Mouse (Mus musculus) hindbrain, embryonic 11.5 days (tissue): ENCODE data around the gene Btbd1. TPM values are rescaled to one million over a fixed set of nuclear protein-coding genes. Genes with fewer than 3 reads are reported as not detected.
A peak's percentile ranks its signal among the peaks of the same experiment; 100 is the strongest.

Experiments used
- ATAC-seq: fragments of 200-750 bp; cut with Nextera tagmentation; 2 replicates; pipeline ENCODE4 v1.8.0; 2017; ENCODE audit warnings: mild to moderate bottlenecking, moderate TSS enrichment, moderate library complexity; ENCODE audit not compliant: low FRiP score
- DNase-seq: peaks from one replicate; pipeline ENCODE4 v3.0.0-alpha.2; 2015; ENCODE audit warnings: low spot score
- H3K27ac ChIP-seq: fragments of 300-500 bp; sonication (generic); 2 replicates; pipeline ENCODE4 v1.5.1; 2014; ENCODE audit warnings: mild to moderate bottlenecking, low read depth, low read length
- H3K27me3 ChIP-seq: fragments of 300-500 bp; sonication (generic); 2 replicates; pipeline ENCODE4 v1.6.1; 2014; ENCODE audit warnings: mild to moderate bottlenecking, low read length, moderate library complexity, mixed read lengths; ENCODE audit not compliant: control insufficient read depth, insufficient read depth
- H3K36me3 ChIP-seq: fragments of 300-500 bp; sonication (generic); 2 replicates; pipeline ENCODE4 v1.6.1; 2014; ENCODE audit warnings: mild to moderate bottlenecking, low read length, moderate library complexity, mixed read lengths; ENCODE audit not compliant: control insufficient read depth, insufficient read depth
- H3K4me1 ChIP-seq: fragments of 300-500 bp; sonication (generic); replicated peaks from 2 replicates; pipeline ENCODE4 v1.6.1; 2014; ENCODE audit warnings: low read length, mixed read lengths; ENCODE audit not compliant: control insufficient read depth, insufficient read depth
- H3K4me2 ChIP-seq: fragments of 300-500 bp; sonication (generic); replicated peaks from 2 replicates; pipeline ENCODE4 v1.6.1; 2014; ENCODE audit warnings: mild to moderate bottlenecking, low read depth, low read length
- H3K4me3 ChIP-seq: fragments of 300-500 bp; sonication (generic); 2 replicates; pipeline ENCODE4 v1.5.1; 2014; ENCODE audit warnings: low read depth, low read length
- H3K9ac ChIP-seq: fragments of 300-500 bp; sonication (generic); 2 replicates; pipeline ENCODE4 v1.6.1; 2014; ENCODE audit warnings: low read depth, low read length
- H3K9me3 ChIP-seq: fragments of 300-500 bp; sonication (generic); 2 replicates; pipeline ENCODE4 v1.6.1; 2016; ENCODE audit warnings: low read length; ENCODE audit not compliant: control insufficient read depth
- WGBS: fragments of 180-500 bp; shearing (Covaris S2); extraction: QIAGEN DNeasy Blood & Tissue Kit; methylation state at CpG from one replicate; pipeline ENCODE4 v1.1.7; 2014; 5-methylcytosine and 5-hydroxymethylcytosine counted together
- polyA plus RNA-seq: library from polyadenylated mRNA; unstranded; fragments of >200 nt; fragmentation: Nextera tagmentation; extraction: Ambion mirVana; gene quantifications from 2 replicates; pipeline ENCODE4 v1.2.1, GENCODE M21; 2014

Btbd1 gene
- polyA plus RNA-seq, 1 experiment from 2014 or later = 101 TPM

GRCm38 (mm10) chr7:81835430-81835829, 6.2 kb upstream of the Btbd1 start:
- no peaks in the 10 kb centered on the region for H3K9me3 ChIP-seq
- no peaks in the 10 kb centered on the region for H3K36me3 ChIP-seq
- H3K27me3 ChIP-seq = no peaks in the 10 kb centered on the region
- ATAC-seq (no peak), DNase-seq (no peak)
- H3K27ac ChIP-seq = no peak overlapping the region
- H3K4me1 ChIP-seq = no peaks in the 10 kb centered on the region
- 85% methylated on average over 5 of the region's 5 CpGs for WGBS
- H3K9ac ChIP-seq = no peak overlapping the region
- H3K4me2 ChIP-seq = no peak overlapping the region
- no peak overlapping the region for H3K4me3 ChIP-seq

- no peak overlapping the region for H3K4me3 ChIP-seq
- H3K9me3 ChIP-seq = no peaks in the 10 kb centered on the region
- no peak overlapping the region for H3K27ac ChIP-seq
- no peak for DNase-seq
- ATAC-seq = no peak
- H3K27me3 ChIP-seq = no peaks in the 10 kb centered on the region
- no peak overlapping the region for H3K4me2 ChIP-seq
- H3K4me1 ChIP-seq = no peaks in the 10 kb centered on the region
- no peak overlapping the region for H3K9ac ChIP-seq
- H3K36me3 ChIP-seq = no peaks in the 10 kb centered on the region
Observed at GRCm38 (mm10) chr7:81834847-81835246, 5.6 kb upstream of the Btbd1 start.

- H3K27ac ChIP-seq = peak overlapping the region; percentile 94
- under 1% methylated on average over 79 of the region's 91 CpGs for WGBS
- H3K4me1 ChIP-seq = peaks cover 2% of the 10 kb centered on the region; the same call in 1 of the 2 replicates
- peak overlapping the region; percentile 68 for H3K4me3 ChIP-seq
- no peaks in the 10 kb centered on the region for H3K27me3 ChIP-seq
- no peaks in the 10 kb centered on the region for H3K9me3 ChIP-seq
- DNase-seq (peak; percentile 70), ATAC-seq (peak; percentile 85)
- no peaks in the 10 kb centered on the region for H3K36me3 ChIP-seq
- peak overlapping the region; percentile 71 for H3K4me2 ChIP-seq
- H3K9ac ChIP-seq = peak overlapping the region; percentile 88
Observed at GRCm38 (mm10) chr7:81828681-81829378, 401 bp downstream of the Btbd1 start.

- DNase-seq (no peak), ATAC-seq (peak; percentile 29; the same call in 1 of the 2 replicates)
- Histone ChIP-seq H3K4me2 (peak overlapping the region; percentile 71), H3K4me1 (peaks cover 2% of the 10 kb centered on the region; the same call in 1 of the 2 replicates), H3K9me3 (no peaks in the 10 kb centered on the region), H3K27ac (peak overlapping the region; percentile 94; the same call in 1 of the 2 replicates), H3K4me3 (peak overlapping the region; percentile 68), H3K36me3 (no peaks in the 10 kb centered on the region), H3K27me3 (no peaks in the 10 kb centered on the region), H3K9ac (peak overlapping the region; percentile 88)
- WGBS = 28% methylated on average over 17 of the region's 17 CpGs
Observed at GRCm38 (mm10) chr7:81827806-81828667, 1.2 kb downstream of the Btbd1 start.

- WGBS = 88% methylated on average over 3 of the region's 3 CpGs
- Histone ChIP-seq H3K27me3 (no peaks in the 10 kb centered on the region), H3K9me3 (no peaks in the 10 kb centered on the region), H3K27ac (no peak overlapping the region), H3K4me3 (no peak overlapping the region), H3K4me1 (peaks cover 2% of the 10 kb centered on the region; the same call in 1 of the 2 replicates), H3K9ac (no peak overlapping the region), H3K36me3 (no peaks in the 10 kb centered on the region), H3K4me2 (no peak overlapping the region)
- ATAC-seq (no peak), DNase-seq (no peak)
Observed at GRCm38 (mm10) chr7:81825381-81825780, 3.9 kb downstream of the Btbd1 start.

GRCm38 (mm10) chr7:81824906-81825305, 4.3 kb downstream of the Btbd1 start:
- Histone ChIP-seq H3K4me2 (no peak overlapping the region), H3K27me3 (no peaks in the 10 kb centered on the region), H3K36me3 (no peaks in the 10 kb centered on the region), H3K9ac (no peak overlapping the region), H3K27ac (no peak overlapping the region), H3K4me1 (peaks cover 2% of the 10 kb centered on the region; the same call in 1 of the 2 replicates), H3K4me3 (no peak overlapping the region), H3K9me3 (no peaks in the 10 kb centered on the region)
- DNase-seq (no peak), ATAC-seq (no peak)
- WGBS = 85% methylated on average over 3 of the region's 3 CpGs

GRCm38 (mm10) chr7:81806067-81806466, 23.2 kb downstream of the Btbd1 start:
- Histone ChIP-seq H3K4me1 (no peaks in the 10 kb centered on the region), H3K4me3 (no peak overlapping the region), H3K27ac (no peak overlapping the region), H3K27me3 (no peaks in the 10 kb centered on the region), H3K36me3 (no peaks in the 10 kb centered on the region), H3K9me3 (no peaks in the 10 kb centered on the region), H3K4me2 (no peak overlapping the region), H3K9ac (no peak overlapping the region)
- 83% methylated on average over 5 of the region's 5 CpGs for WGBS
- no peak for DNase-seq
- ATAC-seq = no peak

- H3K27me3 ChIP-seq = no peaks in the 10 kb centered on the region
- H3K9ac ChIP-seq = peak within 1 kb of the TSS; percentile 92
- H3K36me3 ChIP-seq = 0 out of 2 replicates have a peak, but pooled peaks cover 2% of the 10 kb centered on the region
- no peaks in the 10 kb centered on the region for H3K4me1 ChIP-seq
- peak within 1 kb of the TSS; percentile 98 for H3K27ac ChIP-seq
- 0% methylated on average over 38 of the region's 38 CpGs for WGBS
- H3K9me3 ChIP-seq = no peaks in the 10 kb centered on the region
- H3K4me2 ChIP-seq = peak within 1 kb of the TSS; percentile 72
- peak; percentile 92 for DNase-seq
- H3K4me3 ChIP-seq = peak within 1 kb of the TSS; percentile 58
- peak; percentile 95 for ATAC-seq
Observed at GRCm38 (mm10) chr7:81789095-81789757, 40.0 kb downstream of the Btbd1 start, which contains the start of gene 3110040N11Rik. TSS of gene 3110040N11Rik (minus strand) at chr7:81789478.
